Mouse (Mus musculus) lung, adult 2 months (tissue): ENCODE data around the gene Slc1a3. TPM values are rescaled to one million over a fixed set of nuclear protein-coding genes. Genes with fewer than 3 reads are reported as not detected.

Source experiments
- DNase-seq: peaks from one replicate; pipeline ENCODE4 v3.0.0; 2022
- H3K4me1 ChIP-seq: fragments of 200-500 bp; 2 replicates; pipeline ENCODE4 v1.6.1; 2011; ENCODE audit warnings: low read length; ENCODE audit not compliant: control insufficient read depth, insufficient read depth
- H3K4me3 ChIP-seq: fragments of 200-500 bp; replicated peaks from 2 replicates; pipeline ENCODE3; 2011; ENCODE audit warnings: low read depth, mild to moderate bottlenecking, control low read depth, low read length; ENCODE audit errors: extremely low read depth
- CTCF ChIP-seq: fragments of 200-500 bp; IDR thresholded peaks from 2 replicates; pipeline ENCODE4 v1.5.1; 2011; ENCODE audit warnings: mild to moderate bottlenecking, low read length, control low read depth; ENCODE audit not compliant: insufficient read depth
- POLR2A ChIP-seq: fragments of 200-500 bp; IDR thresholded peaks from 2 replicates; pipeline ENCODE4 v1.6.1; 2011; ENCODE audit warnings: low read depth, mild to moderate bottlenecking, control low read depth, low read length, borderline replicate concordance; ENCODE audit errors: extremely low read depth
- WGBS: fragments of 180-500 bp; shearing (Covaris S2); methylation state at CpG from one replicate; pipeline ENCODE4 v1.1.7; 2018; 5-methylcytosine and 5-hydroxymethylcytosine counted together
- polyA plus RNA-seq: library from polyadenylated mRNA; depleted of rRNA; stranded (reverse); fragments of >200 nt; gene quantifications from 2 replicates; pipeline ENCODE4 v1.2.3, GENCODE M21; 2012

Gene Slc1a3
- polyA plus RNA-seq, 1 experiment = 18.7 TPM

GRCm38 (mm10) chr15:8629317-8629831, 81.2 kb downstream of the Slc1a3 start:
- DNase-seq = peak; percentile 46
- WGBS = 3% methylated on average over 13 of the region's 13 CpGs
- peak; percentile 64; the same call in 1 of the 2 replicates for TF ChIP-seq CTCF
- TF ChIP-seq POLR2A = no peak
- Histone ChIP-seq H3K4me3 (no peak overlapping the region), H3K4me1 (no peaks in the 10 kb centered on the region)

- TF ChIP-seq CTCF = no peak
- no peak for TF ChIP-seq POLR2A
- Histone ChIP-seq H3K4me1 (no peaks in the 10 kb centered on the region), H3K4me3 (no peak overlapping the region)
- 78% methylated on average over 8 of the region's 8 CpGs for WGBS
- no peak for DNase-seq
Measured at GRCm38 (mm10) chr15:8628150-8628549, 82.4 kb downstream of the Slc1a3 start.

- 3% methylated on average over 15 of the region's 15 CpGs for WGBS
- DNase-seq = peak; percentile 65
- H3K4me3 ChIP-seq = peak overlapping the region; percentile 47
- no peaks in the 10 kb centered on the region for H3K4me1 ChIP-seq
- TF ChIP-seq CTCF (peak; percentile 84), POLR2A (no peak)
Measured at GRCm38 (mm10) chr15:8627097-8627537, 83.4 kb downstream of the Slc1a3 start.

- DNase-seq = no peak
- H3K4me3 ChIP-seq = no peak overlapping the region
- TF ChIP-seq POLR2A (no peak), CTCF (peak; percentile 59; the same call in 1 of the 2 replicates)
- no peaks in the 10 kb centered on the region for H3K4me1 ChIP-seq
- 30% methylated on average over 7 of the region's 7 CpGs for WGBS
Measured at GRCm38 (mm10) chr15:8625370-8625769, 85.2 kb downstream of the Slc1a3 start.

- TF ChIP-seq POLR2A (no peak), CTCF (0 out of 2 replicates have a peak, but pooled peaks have one; percentile 20)
- Histone ChIP-seq H3K4me3 (no peak overlapping the region), H3K4me1 (no peaks in the 10 kb centered on the region)
- no peak for DNase-seq
Measured at GRCm38 (mm10) chr15:8623879-8624278, 86.7 kb downstream of the Slc1a3 start.

- DNase-seq = no peak
- H3K4me3 ChIP-seq = no peak overlapping the region
- no peak for TF ChIP-seq POLR2A
- TF ChIP-seq CTCF = no peak
- WGBS = 82% methylated on average over 18 of the region's 18 CpGs
- H3K4me1 ChIP-seq = no peaks in the 10 kb centered on the region
Measured at GRCm38 (mm10) chr15:8619479-8620026, 91.0 kb downstream of the Slc1a3 start.

GRCm38 (mm10) chr15:8616290-8616689, 94.3 kb downstream of the Slc1a3 start:
- Histone ChIP-seq H3K4me1 (no peaks in the 10 kb centered on the region), H3K4me3 (no peak overlapping the region)
- no peak for TF ChIP-seq POLR2A
- TF ChIP-seq CTCF = no peak
- WGBS = 77% methylated on average over 12 of the region's 12 CpGs
- DNase-seq = no peak

GRCm38 (mm10) chr15:8615511-8616224, 94.9 kb downstream of the Slc1a3 start:
- no peak for DNase-seq
- Histone ChIP-seq H3K4me3 (no peak overlapping the region), H3K4me1 (no peaks in the 10 kb centered on the region)
- no peak for TF ChIP-seq CTCF
- TF ChIP-seq POLR2A = no peak
- 73% methylated on average over 11 of the region's 11 CpGs for WGBS

GRCm38 (mm10) chr15:8614701-8615100, 95.9 kb downstream of the Slc1a3 start:
- H3K4me3 ChIP-seq = no peak overlapping the region
- H3K4me1 ChIP-seq = no peaks in the 10 kb centered on the region
- DNase-seq = no peak
- WGBS = 74% methylated on average over 5 of the region's 5 CpGs
- TF ChIP-seq CTCF = no peak
- TF ChIP-seq POLR2A = no peak
